Mouse (Mus musculus): ENCODE data around the gene Pdss2. TPM values are rescaled to one million over a fixed set of nuclear protein-coding genes. Genes with fewer than 3 reads are reported as not detected.

Gene Pdss2
- polyA plus RNA-seq, 1 experiment from 2014 or later: 13.4 TPM

DNA sequence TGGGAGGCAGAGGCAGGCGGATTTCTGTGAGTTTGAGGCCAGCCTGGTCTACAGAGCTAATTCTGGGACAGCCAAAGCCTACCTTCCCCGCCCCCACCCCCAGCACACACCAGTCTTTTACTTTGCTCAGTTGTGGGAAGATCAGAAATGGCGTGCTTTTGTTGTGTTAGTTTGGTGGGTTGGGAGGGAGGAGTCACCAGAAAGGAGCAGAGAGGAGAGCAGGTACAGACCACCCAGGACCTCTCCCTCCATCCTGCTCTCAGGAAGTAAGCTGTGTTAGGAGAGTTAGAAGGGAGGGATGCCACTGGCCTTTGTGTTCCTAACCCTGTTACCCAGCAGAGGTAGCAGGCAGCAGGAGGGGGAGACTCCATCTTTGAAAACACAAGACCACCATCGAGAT, 285.8 kb downstream of the Pdss2 start:
- no peak for ATAC-seq (ENCODE audit: insufficient number of reproducible peaks, low FRiP score, low TSS enrichment, low read depth)
- no peak overlapping the region for H3K27ac ChIP-seq (replicated peaks; ENCODE audit: low read depth, low read length)
- no peaks in the 10 kb centered on the region for H3K27me3 ChIP-seq (ENCODE audit: control insufficient read depth, insufficient read depth, low read length)
- no peaks in the 10 kb centered on the region for H3K9me3 ChIP-seq (ENCODE audit: control insufficient read depth, low read length)
- no peak for DNase-seq (ENCODE audit: low spot score)
- no peak overlapping the region for H3K4me3 ChIP-seq (ENCODE audit: low read depth, low read length)
- H3K36me3 ChIP-seq (ENCODE audit: control insufficient read depth, insufficient read depth, low read length): peaks cover 15% of the 10 kb centered on the region; the same call in 1 of the 2 replicates
- WGBS: 72% methylated on average over 4 of the region's 4 CpGs
- H3K4me2 ChIP-seq (ENCODE audit: low read depth, severe bottlenecking): no peak overlapping the region
- no peaks in the 10 kb centered on the region for H3K4me1 ChIP-seq (ENCODE audit: control insufficient read depth, insufficient read depth, low read length)
- no peak overlapping the region for H3K9ac ChIP-seq (ENCODE audit: low read length)

- DNase-seq (ENCODE audit: low spot score): no peak
- no peak overlapping the region for H3K9ac ChIP-seq (ENCODE audit: low read length)
- H3K27me3 ChIP-seq (ENCODE audit: control insufficient read depth, insufficient read depth, low read length): no peaks in the 10 kb centered on the region
- no peak overlapping the region for H3K4me2 ChIP-seq (ENCODE audit: low read depth, severe bottlenecking)
- WGBS: 96% methylated on average over 7 of the region's 7 CpGs
- H3K36me3 ChIP-seq (ENCODE audit: control insufficient read depth, insufficient read depth, low read length): peaks cover 19% of the 10 kb centered on the region; the same call in 1 of the 2 replicates
- ATAC-seq (ENCODE audit: insufficient number of reproducible peaks, low FRiP score, low TSS enrichment, low read depth): no peak
- H3K4me1 ChIP-seq (ENCODE audit: control insufficient read depth, insufficient read depth, low read length): no peaks in the 10 kb centered on the region
- no peak overlapping the region for H3K27ac ChIP-seq (replicated peaks; ENCODE audit: low read depth, low read length)
- no peak overlapping the region for H3K4me3 ChIP-seq (ENCODE audit: low read depth, low read length)
- H3K9me3 ChIP-seq (ENCODE audit: control insufficient read depth, low read length): no peaks in the 10 kb centered on the region
Observed at GRCm38 (mm10) chr10:43509228-43509627, 287.9 kb downstream of the Pdss2 start.

GRCm38 (mm10) chr10:43512976-43513375, 291.7 kb downstream of the Pdss2 start:
- WGBS: 95% methylated on average over 10 of the region's 10 CpGs
- Histone ChIP-seq H3K4me2 (ENCODE audit: low read depth, severe bottlenecking) (no peak overlapping the region), H3K9me3 (ENCODE audit: control insufficient read depth, low read length) (no peaks in the 10 kb centered on the region), H3K36me3 (ENCODE audit: control insufficient read depth, insufficient read depth, low read length) (peaks cover 23% of the 10 kb centered on the region), H3K4me1 (ENCODE audit: control insufficient read depth, insufficient read depth, low read length) (no peaks in the 10 kb centered on the region), H3K4me3 (ENCODE audit: low read depth, low read length) (no peak overlapping the region), H3K27ac (replicated peaks; ENCODE audit: low read depth, low read length) (no peak overlapping the region), H3K9ac (ENCODE audit: low read length) (no peak overlapping the region), H3K27me3 (ENCODE audit: control insufficient read depth, insufficient read depth, low read length) (no peaks in the 10 kb centered on the region)
- ATAC-seq (ENCODE audit: insufficient number of reproducible peaks, low FRiP score, low TSS enrichment, low read depth) (no peak), DNase-seq (ENCODE audit: low spot score) (no peak)

Other genes with a start within 250 kb of the Pdss2 start
- gene Sobp, start 47.0 kb upstream of the Pdss2 start, polyA plus RNA-seq (2014; fragmentation: Nextera tagmentation; extraction: Ambion mirVana): 3.2 and 3.9 TPM in 2 replicates
- gene 9030612E09Rik, start 46.8 kb upstream of the Pdss2 start, polyA plus RNA-seq (2014; fragmentation: Nextera tagmentation; extraction: Ambion mirVana): 0.98 and 1.4 TPM in 2 replicates